Mouse (Mus musculus) myocyte (in vitro differentiated cells): ENCODE results near the gene Smoc2. TPM values are rescaled to one million over a fixed set of nuclear protein-coding genes. Genes with fewer than 3 reads are reported as not detected.

Experiments used
- H3K27me3 ChIP-seq: one replicate; pipeline ENCODE4 v1.6.1; 2011; ENCODE audit not compliant: control insufficient read depth, insufficient read depth, insufficient read length
- H3K36me3 ChIP-seq: one replicate; pipeline ENCODE4 v1.6.1; 2011; ENCODE audit not compliant: control insufficient read depth, insufficient read depth
- H3K4me2 ChIP-seq: one replicate; pipeline ENCODE4 v1.6.1; 2011; ENCODE audit warnings: low read depth, control low read depth
- H3K4me3 ChIP-seq: one replicate; pipeline ENCODE4 v1.5.1; 2011; ENCODE audit warnings: mild to moderate bottlenecking, control low read depth, moderate library complexity
- H3K79me2 ChIP-seq: one replicate; pipeline ENCODE4 v1.6.1; 2011; ENCODE audit not compliant: control insufficient read depth, insufficient read depth
- H3ac ChIP-seq: one replicate; pipeline ENCODE4 v1.6.1; 2011; ENCODE audit not compliant: control insufficient read depth, insufficient read length
- CEBPB ChIP-seq: IDR thresholded peaks from 2 replicates; pipeline ENCODE4 v1.6.1; 2011; ENCODE audit warnings: mild to moderate bottlenecking, moderate library complexity; ENCODE audit not compliant: poor library complexity, insufficient read depth, severe bottlenecking
- E2F4 ChIP-seq: IDR thresholded peaks from one replicate; pipeline ENCODE4 v1.6.1; 2011; ENCODE audit warnings: mild to moderate bottlenecking, control low read depth, moderate library complexity; ENCODE audit not compliant: insufficient read depth
- MAX ChIP-seq: IDR thresholded peaks from one replicate; pipeline ENCODE4 v1.6.1; 2011; ENCODE audit warnings: low read depth, mild to moderate bottlenecking, control low read depth
- MYOD1 ChIP-seq, 3 experiments: IDR thresholded peaks; one replicate each; pipeline ENCODE4 v1.6.1; 2011; ENCODE audit warnings: control low read depth in 2 of 3, low read depth in 2 of 3, mild to moderate bottlenecking in 2 of 3, moderate library complexity in 1 of 3; ENCODE audit not compliant: insufficient read length in 2 of 3, control insufficient read depth in 1 of 3
- MYOG ChIP-seq, 3 experiments: IDR thresholded peaks; one replicate each; pipeline ENCODE4 v1.6.1; 2011; ENCODE audit warnings: control low read depth in 2 of 3, low read depth in 2 of 3, mild to moderate bottlenecking in 2 of 3; ENCODE audit not compliant: insufficient read length in 2 of 3, control insufficient read depth in 1 of 3, insufficient read depth in 1 of 3
- POLR2A ChIP-seq: IDR thresholded peaks from one replicate; pipeline ENCODE4 v1.6.1; 2011; ENCODE audit warnings: low read depth, mild to moderate bottlenecking, control low read depth, moderate library complexity; ENCODE audit not compliant: insufficient read length
- POLR2AphosphoS2 ChIP-seq: IDR thresholded peaks from one replicate; pipeline ENCODE4 v1.6.1; 2011; ENCODE audit warnings: low read depth, control low read depth; ENCODE audit not compliant: insufficient read length
- REST ChIP-seq: IDR thresholded peaks from one replicate; pipeline ENCODE4 v1.6.1; 2011; ENCODE audit warnings: mild to moderate bottlenecking, control low read depth, moderate library complexity; ENCODE audit not compliant: insufficient read depth, insufficient read length
- SRF ChIP-seq: IDR thresholded peaks from one replicate; pipeline ENCODE4 v1.6.1; 2011; ENCODE audit warnings: low read depth; ENCODE audit not compliant: control insufficient read depth, insufficient read length
- TCF12 ChIP-seq: IDR thresholded peaks from one replicate; pipeline ENCODE4 v1.6.1; 2011; ENCODE audit warnings: mild to moderate bottlenecking, control low read depth; ENCODE audit not compliant: poor library complexity, insufficient read depth, severe bottlenecking
- TCF3 ChIP-seq: IDR thresholded peaks from one replicate; pipeline ENCODE4 v1.6.1; 2011; ENCODE audit warnings: low read depth, control low read depth; ENCODE audit not compliant: insufficient read length
- USF1 ChIP-seq: IDR thresholded peaks from one replicate; pipeline ENCODE4 v1.6.1; 2011; ENCODE audit warnings: low read depth, mild to moderate bottlenecking, control low read depth, moderate library complexity
- polyA plus RNA-seq: library from polyadenylated mRNA; unstranded; fragments of >200 nt; fragmentation: generic; extraction: Trizol; gene quantifications from one replicate; pipeline ENCODE4 v1.2.1, GENCODE M21; 2012; ENCODE audit warnings: missing spikeins

Gene Smoc2
- polyA plus RNA-seq, 1 experiment, result 12.6 TPM

DNA sequence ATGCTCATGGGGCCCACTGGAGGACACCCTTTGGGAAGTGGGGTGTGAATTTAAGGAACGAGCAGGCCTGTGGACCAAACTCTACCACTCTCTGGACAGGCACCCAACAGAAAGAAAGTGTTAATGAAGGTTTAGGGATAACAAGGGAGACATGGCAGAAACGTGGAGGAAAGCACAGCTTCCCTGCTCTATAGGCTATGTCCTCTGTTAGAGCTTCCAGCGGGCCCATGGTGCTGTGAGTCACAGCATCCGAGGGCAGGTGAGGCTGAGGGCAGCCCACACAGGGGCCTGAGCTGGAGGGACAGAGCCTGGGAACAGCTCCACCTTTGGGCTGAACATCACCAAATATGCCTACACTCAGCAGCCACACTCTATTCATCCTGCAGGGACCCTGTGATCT lies 66.2 kb downstream of the Smoc2 start:
- H3K36me3 ChIP-seq, result no peaks in the 10 kb centered on the region
- H3K79me2 ChIP-seq, result no peaks in the 10 kb centered on the region
- H3K27me3 ChIP-seq, result no peaks in the 10 kb centered on the region
- H3K4me2 ChIP-seq, result no peak overlapping the region
- H3K4me3 ChIP-seq, result no peak overlapping the region
- no peak overlapping the region for H3ac ChIP-seq
- no peak for TF ChIP-seq SRF
- TF ChIP-seq MAX, result no peak
- TF ChIP-seq E2F4, result no peak
- TF ChIP-seq POLR2A, result no peak
- TF ChIP-seq TCF3, result no peak
- TF ChIP-seq TCF12, result no peak
- no peak for TF ChIP-seq REST
- TF ChIP-seq CEBPB, result no peak
- no peak for TF ChIP-seq MYOD1 (IDR thresholded peaks at IDR 0.05; ENCODE audit: control insufficient read depth in 1 of 3, insufficient read length in 2 of 3, low read depth in 2 of 3)
- TF ChIP-seq USF1, result no peak

DNA sequence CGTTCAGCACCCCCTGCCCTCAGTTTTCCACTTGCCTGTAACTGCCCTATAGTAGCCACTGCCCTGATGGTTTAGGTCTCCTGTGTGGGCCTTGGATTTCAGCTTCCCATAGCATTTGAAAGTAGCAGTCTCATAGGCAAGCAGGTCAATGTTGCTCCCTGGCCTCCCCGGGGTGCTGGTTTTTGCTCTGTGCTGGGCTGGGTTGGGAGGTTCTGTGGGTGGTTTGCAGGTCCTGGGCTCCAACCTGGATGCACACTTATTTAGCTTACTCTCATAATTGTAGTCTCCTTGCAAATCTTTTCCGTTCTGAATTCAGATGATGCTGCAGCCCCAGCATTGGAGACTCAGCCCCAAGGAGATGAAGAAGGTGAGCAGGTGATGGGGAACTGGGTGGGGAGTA lies 67.6 kb downstream of the Smoc2 start:
- no peaks in the 10 kb centered on the region for H3K27me3 ChIP-seq
- TF ChIP-seq USF1, result no peak
- no peak for TF ChIP-seq POLR2AphosphoS2
- TF ChIP-seq TCF3, result no peak
- no peak for TF ChIP-seq REST
- no peak for TF ChIP-seq CEBPB
- no peak for TF ChIP-seq TCF12
- TF ChIP-seq SRF, result no peak
- no peak for TF ChIP-seq MYOD1 (IDR thresholded peaks at IDR 0.05; ENCODE audit: control insufficient read depth in 1 of 3, insufficient read length in 2 of 3, low read depth in 2 of 3)
- no peak for TF ChIP-seq MYOG (IDR thresholded peaks at IDR 0.05; ENCODE audit: control insufficient read depth in 1 of 3, insufficient read depth in 1 of 3, insufficient read length in 2 of 3, low read depth in 2 of 3)
- no peak for TF ChIP-seq POLR2A
- no peak for TF ChIP-seq E2F4
- no peak for TF ChIP-seq MAX

DNA sequence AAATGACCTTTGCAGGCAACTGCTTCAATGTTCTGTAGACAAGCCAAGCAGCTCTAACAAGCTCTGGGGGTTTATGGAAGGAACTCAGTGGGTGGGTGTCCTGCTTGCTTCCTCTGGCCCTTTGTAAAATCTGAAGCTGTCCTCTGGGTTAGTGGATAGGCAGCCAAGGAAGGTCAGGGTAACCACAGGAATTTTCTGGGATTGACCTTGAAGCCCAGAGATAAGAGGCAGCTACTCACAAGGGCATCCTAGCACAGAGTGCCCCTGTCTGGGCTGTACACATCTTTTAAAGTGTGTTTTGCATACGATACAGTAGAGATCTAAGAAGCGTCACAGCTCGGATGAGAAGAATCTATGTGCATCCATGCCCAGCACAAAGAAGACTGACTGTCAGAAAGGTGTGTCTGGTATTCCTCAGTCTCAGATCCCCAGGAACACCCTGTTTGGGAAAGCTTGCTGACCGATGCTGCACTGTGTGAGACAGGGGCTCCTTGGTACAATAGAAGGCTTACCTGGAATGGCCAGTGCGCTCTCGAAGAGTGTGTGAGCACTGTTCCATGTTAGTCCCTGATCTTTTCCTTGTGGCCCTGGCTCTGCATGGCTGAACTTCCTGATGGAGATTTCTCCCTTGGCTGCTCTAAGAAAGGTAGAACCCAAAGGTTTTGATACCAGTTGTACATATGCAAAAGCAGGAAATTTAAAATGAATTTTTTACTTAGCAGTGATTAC lies 69.9 kb downstream of the Smoc2 start:
- TF ChIP-seq MYOG (IDR thresholded peaks at IDR 0.05; ENCODE audit: control insufficient read depth in 1 of 3, insufficient read depth in 1 of 3, insufficient read length in 2 of 3, low read depth in 2 of 3) (no peak), TCF3 (no peak), E2F4 (no peak), USF1 (no peak), MYOD1 (IDR thresholded peaks at IDR 0.05; ENCODE audit: control insufficient read depth in 1 of 3, insufficient read length in 2 of 3, low read depth in 2 of 3) (no peak), SRF (no peak), TCF12 (no peak), POLR2AphosphoS2 (no peak), POLR2A (no peak), MAX (no peak), REST (no peak)
- H3K36me3 ChIP-seq, result no peaks in the 10 kb centered on the region
- no peak overlapping the region for H3ac ChIP-seq
- no peaks in the 10 kb centered on the region for H3K79me2 ChIP-seq
- H3K27me3 ChIP-seq, result no peaks in the 10 kb centered on the region
- no peak overlapping the region for H3K4me2 ChIP-seq
- H3K4me3 ChIP-seq, result no peak overlapping the region

More for the DNA sequence above, 67.6 kb downstream of the Smoc2 start:
- H3K36me3 ChIP-seq, result no peaks in the 10 kb centered on the region
- H3K79me2 ChIP-seq, result no peaks in the 10 kb centered on the region
- no peak overlapping the region for H3ac ChIP-seq
- no peak overlapping the region for H3K4me2 ChIP-seq
- no peak overlapping the region for H3K4me3 ChIP-seq

DNA sequence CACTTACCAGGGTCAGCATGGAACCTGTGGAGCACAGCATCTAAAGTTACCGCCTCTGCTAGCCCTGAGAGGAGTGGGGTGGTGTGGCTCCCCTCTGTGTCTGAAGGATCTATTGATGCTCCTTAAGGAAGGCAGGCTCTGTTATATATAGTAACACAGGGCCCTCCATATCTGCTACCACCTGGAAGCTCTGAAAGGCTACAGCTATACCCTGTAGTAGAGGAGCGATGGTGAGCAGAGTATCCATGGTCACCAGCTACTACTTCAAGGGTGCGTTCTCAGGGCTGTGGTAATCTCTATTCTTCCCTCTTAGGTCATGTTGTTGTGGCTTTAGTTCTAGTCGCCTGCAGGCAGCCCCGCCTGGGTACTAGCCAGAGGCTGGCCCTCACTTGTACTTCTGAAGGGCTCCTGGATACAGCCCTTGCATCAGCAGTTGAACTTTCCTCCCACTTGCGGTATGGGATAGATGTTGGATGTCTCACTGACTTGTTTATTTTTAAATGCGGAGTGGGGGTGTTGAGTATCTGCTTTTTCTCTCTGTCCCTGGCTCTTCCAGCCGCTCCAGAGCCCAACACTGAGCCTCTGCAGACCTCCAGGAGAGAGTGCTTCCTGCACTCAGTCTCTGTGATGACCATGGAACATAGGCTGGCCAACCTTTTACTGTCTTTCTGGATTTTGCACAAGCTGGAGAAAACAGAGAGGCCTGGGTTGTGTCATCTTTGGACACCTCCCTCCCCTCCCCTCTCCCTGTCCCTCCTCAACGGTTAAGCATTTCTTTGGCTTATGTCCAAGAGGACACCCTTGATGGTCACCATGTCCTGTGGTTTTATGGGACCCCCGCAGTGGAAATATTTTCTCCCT lies 74.1 kb downstream of the Smoc2 start:
- no peak overlapping the region for H3K4me3 ChIP-seq
- TF ChIP-seq CEBPB (0 out of 2 replicates have a peak, but pooled peaks have one; percentile 11), MAX (no peak)
- H3K36me3 ChIP-seq, result no peaks in the 10 kb centered on the region
- no peak overlapping the region for H3K4me2 ChIP-seq
- no peaks in the 10 kb centered on the region for H3K27me3 ChIP-seq
- no peaks in the 10 kb centered on the region for H3K79me2 ChIP-seq
- H3ac ChIP-seq, result no peak overlapping the region

DNA sequence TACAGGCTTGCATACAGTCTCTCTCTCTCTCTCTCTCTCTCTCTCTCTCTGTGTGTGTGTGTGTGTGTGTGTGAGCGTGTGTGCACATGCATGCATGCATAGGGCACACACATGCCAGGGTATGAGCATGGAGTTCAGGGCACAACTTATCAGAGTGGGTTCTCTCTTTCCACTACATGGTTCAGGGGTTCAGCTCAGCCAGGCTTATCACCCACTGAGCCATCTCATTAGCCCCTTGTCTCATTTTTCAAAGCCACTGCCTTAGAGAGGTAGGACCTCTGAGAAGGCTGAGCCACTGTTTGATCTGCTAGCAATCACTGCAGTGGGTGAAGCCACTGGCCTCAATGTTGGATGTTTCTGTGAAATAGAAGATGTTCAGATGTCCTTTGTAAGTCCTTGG lies 82.2 kb downstream of the Smoc2 start:
- no peaks in the 10 kb centered on the region for H3K27me3 ChIP-seq
- TF ChIP-seq MYOG (IDR thresholded peaks at IDR 0.05; ENCODE audit: control insufficient read depth in 1 of 3, insufficient read depth in 1 of 3, insufficient read length in 2 of 3, low read depth in 2 of 3) (no peak), MYOD1 (IDR thresholded peaks at IDR 0.05; ENCODE audit: control insufficient read depth in 1 of 3, insufficient read length in 2 of 3, low read depth in 2 of 3) (no peak), E2F4 (no peak), SRF (no peak), TCF12 (no peak), POLR2AphosphoS2 (no peak), TCF3 (no peak), MAX (no peak), REST (no peak), CEBPB (no peak), USF1 (no peak), POLR2A (no peak)
- H3K79me2 ChIP-seq, result no peaks in the 10 kb centered on the region
- H3K4me2 ChIP-seq, result no peak overlapping the region
- H3K4me3 ChIP-seq, result no peak overlapping the region
- H3K36me3 ChIP-seq, result no peaks in the 10 kb centered on the region
- no peak overlapping the region for H3ac ChIP-seq
